Mouse (Mus musculus): ENCODE measurements around the gene Trim27. TPM values are rescaled to one million over a fixed set of nuclear protein-coding genes. Genes with fewer than 3 reads are reported as not detected.
A peak's percentile ranks its signal among the peaks of the same experiment; 100 is the strongest.

Gene Trim27
- polyA plus RNA-seq, 2 experiments: 101 to 123 TPM

DNA sequence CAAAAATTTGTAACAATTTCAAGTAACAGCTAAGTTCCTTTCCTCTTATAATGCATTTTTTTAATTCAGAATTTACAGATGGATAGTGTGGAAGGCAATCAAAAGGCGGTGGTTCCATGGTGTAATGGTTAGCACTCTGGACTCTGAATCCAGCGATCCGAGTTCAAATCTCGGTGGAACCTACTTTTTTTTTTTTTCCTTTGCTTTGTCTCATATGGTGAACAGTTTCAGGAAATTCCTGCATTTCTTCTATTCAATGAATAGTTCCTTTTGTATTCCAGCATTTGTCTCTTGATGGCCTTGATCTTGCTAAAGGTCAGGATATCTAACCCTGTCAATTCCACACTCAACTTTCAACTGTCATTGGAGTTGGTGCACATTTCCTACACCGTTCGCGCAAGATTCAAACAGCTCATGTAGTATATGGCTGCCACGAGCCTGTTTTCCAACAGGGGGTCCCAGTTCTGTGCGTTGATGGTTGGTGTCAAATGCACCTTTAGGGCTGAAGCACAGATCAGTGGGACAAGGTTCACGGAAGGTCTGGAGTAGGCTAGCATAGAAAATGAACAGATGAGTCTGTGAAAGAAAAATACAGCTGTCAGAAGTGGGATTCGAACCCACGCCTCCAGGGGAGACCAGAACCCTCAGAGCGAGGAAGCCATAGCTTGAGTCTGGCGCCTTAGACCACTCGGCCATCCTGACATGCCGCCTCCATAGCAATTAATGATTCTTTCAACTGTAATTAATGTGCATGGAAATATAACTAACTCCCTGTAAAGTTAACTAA, 6.8 kb upstream of the Trim27 start:
- H3K4me3 ChIP-seq (replicated peaks; ENCODE audit: low read length): peak overlapping the region; percentile 54
- H3K36me3 ChIP-seq (ENCODE audit: control insufficient read depth, insufficient read depth, low read length): no peaks in the 10 kb centered on the region
- ATAC-seq (ENCODE audit: low FRiP score, low read depth) (peak; percentile 58), DNase-seq (ENCODE audit: low spot score) (peak; percentile 92)
- peaks cover 4% of the 10 kb centered on the region; the same call in 1 of the 2 replicates for H3K4me1 ChIP-seq (ENCODE audit: control insufficient read depth, insufficient read depth, low read length)
- H3K9me3 ChIP-seq (ENCODE audit: control insufficient read depth, low read length): no peaks in the 10 kb centered on the region
- no peaks in the 10 kb centered on the region for H3K27me3 ChIP-seq (ENCODE audit: control insufficient read depth, insufficient read depth, low read length)
- peak overlapping the region; percentile 67 for H3K4me2 ChIP-seq (replicated peaks; ENCODE audit: low read depth, low read length, severe bottlenecking)
- TF ChIP-seq POLR2A (IDR thresholded peaks at IDR 0.05; ENCODE audit: borderline replicate concordance, extremely low read depth, insufficient read depth, insufficient read length): no peak
- H3K9ac ChIP-seq (ENCODE audit: low read depth, low read length, severe bottlenecking): peak overlapping the region; percentile 32; the same call in 1 of the 2 replicates
- WGBS: under 1% methylated on average over 16 of the region's 16 CpGs
- H3K27ac ChIP-seq (replicated peaks; ENCODE audit: low read depth, low read length): no peak overlapping the region

DNA sequence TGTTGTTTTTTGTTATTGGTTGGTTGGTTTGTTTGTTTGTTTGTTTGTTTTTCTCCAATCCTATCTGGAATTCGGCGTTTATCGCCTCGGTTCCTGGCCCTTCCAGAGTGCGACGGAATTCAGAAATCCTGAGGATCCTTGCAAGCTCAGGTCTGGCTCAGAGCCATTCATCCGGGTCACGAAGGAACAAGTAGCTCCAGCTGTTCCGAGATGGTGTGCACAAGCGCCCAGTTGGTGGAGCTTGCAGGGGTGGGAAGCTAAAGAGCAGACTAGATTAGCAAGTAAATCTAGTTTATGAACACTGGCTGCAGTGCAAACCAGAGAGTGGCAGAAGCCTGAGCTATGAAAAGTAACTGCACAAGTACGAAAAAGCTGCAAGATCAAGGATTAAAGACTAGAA, 6.2 kb upstream of the Trim27 start:
- Histone ChIP-seq H3K9me3 (ENCODE audit: control insufficient read depth, low read length) (no peaks in the 10 kb centered on the region), H3K9ac (ENCODE audit: low read depth, low read length, severe bottlenecking) (0 out of 2 replicates have a peak overlapping the region, but pooled peaks have one; percentile 32), H3K4me1 (ENCODE audit: control insufficient read depth, insufficient read depth, low read length) (peaks cover 4% of the 10 kb centered on the region; the same call in 1 of the 2 replicates), H3K4me3 (replicated peaks; ENCODE audit: low read length) (peak overlapping the region; percentile 54), H3K36me3 (ENCODE audit: control insufficient read depth, insufficient read depth, low read length) (no peaks in the 10 kb centered on the region), H3K27me3 (ENCODE audit: control insufficient read depth, insufficient read depth, low read length) (no peaks in the 10 kb centered on the region), H3K4me2 (replicated peaks; ENCODE audit: low read depth, low read length, severe bottlenecking) (peak overlapping the region; percentile 44), H3K27ac (replicated peaks; ENCODE audit: low read depth, low read length) (peak overlapping the region; percentile 69)
- ATAC-seq (ENCODE audit: low FRiP score, low read depth) (peak; percentile 47), DNase-seq (ENCODE audit: low spot score) (peak; percentile 91)
- WGBS: under 1% methylated on average over 11 of the region's 11 CpGs
- no peak for TF ChIP-seq POLR2A (IDR thresholded peaks at IDR 0.05; ENCODE audit: borderline replicate concordance, extremely low read depth, insufficient read depth, insufficient read length)

DNA sequence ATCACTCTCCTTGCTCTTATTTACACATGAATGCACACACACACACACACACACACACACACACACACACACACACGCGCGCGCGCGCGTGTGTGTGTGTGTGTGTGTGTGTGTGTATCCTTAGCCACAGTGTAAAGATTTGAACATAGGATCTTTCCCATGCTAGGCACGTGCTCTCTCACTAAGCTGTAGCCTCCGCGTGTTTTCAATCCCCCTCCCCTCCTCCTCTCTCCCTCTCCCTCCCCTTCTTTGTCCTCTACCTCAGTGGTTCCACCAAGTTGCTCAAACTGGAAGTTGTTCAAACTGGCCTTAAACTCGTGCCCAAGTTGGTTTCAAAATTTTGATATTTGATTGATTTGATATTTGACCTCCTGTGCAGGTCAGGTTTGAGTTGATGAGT, 2.5 kb upstream of the Trim27 start:
- Histone ChIP-seq H3K9me3 (ENCODE audit: control insufficient read depth, low read length) (no peaks in the 10 kb centered on the region), H3K27me3 (ENCODE audit: control insufficient read depth, insufficient read depth, low read length) (no peaks in the 10 kb centered on the region), H3K36me3 (ENCODE audit: control insufficient read depth, insufficient read depth, low read length) (peaks cover 2% of the 10 kb centered on the region; the same call in 1 of the 2 replicates), H3K27ac (replicated peaks; ENCODE audit: low read depth, low read length) (no peak overlapping the region), H3K4me2 (replicated peaks; ENCODE audit: low read depth, low read length, severe bottlenecking) (no peak overlapping the region), H3K4me1 (ENCODE audit: control insufficient read depth, insufficient read depth, low read length) (peaks cover 4% of the 10 kb centered on the region), H3K4me3 (replicated peaks; ENCODE audit: low read length) (no peak overlapping the region), H3K9ac (ENCODE audit: low read depth, low read length, severe bottlenecking) (no peak overlapping the region)
- WGBS: 78% methylated on average over 11 of the region's 11 CpGs
- no peak for DNase-seq (ENCODE audit: low spot score)
- TF ChIP-seq POLR2A (IDR thresholded peaks at IDR 0.05; ENCODE audit: borderline replicate concordance, extremely low read depth, insufficient read depth, insufficient read length): no peak
- no peak for ATAC-seq (ENCODE audit: low FRiP score, low read depth)

DNA sequence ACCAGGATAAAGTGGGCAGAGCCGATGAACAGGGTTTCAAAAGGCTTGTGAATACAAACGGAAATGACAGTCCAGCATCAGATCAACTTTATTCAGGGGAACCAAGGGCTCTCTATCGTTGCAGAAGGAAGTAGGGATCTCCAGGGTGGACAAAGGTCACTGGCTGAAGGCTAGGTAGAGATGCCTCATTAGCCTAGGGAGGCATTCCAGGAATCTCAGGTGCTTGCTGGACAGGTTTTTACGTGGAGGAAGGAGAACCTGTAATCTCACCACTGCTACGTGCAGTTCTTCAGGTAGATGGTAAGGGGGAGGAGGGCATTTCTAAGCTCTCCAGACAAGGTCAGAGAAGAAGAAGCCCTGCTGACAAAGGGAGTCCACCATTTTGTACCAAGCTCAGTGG, 1.6 kb upstream of the Trim27 start:
- peaks cover 13% of the 10 kb centered on the region for H3K4me1 ChIP-seq (ENCODE audit: control insufficient read depth, insufficient read depth, low read length)
- H3K4me3 ChIP-seq (replicated peaks; ENCODE audit: low read length): no peak overlapping the region
- ATAC-seq (ENCODE audit: low FRiP score, low read depth) (no peak), DNase-seq (ENCODE audit: low spot score) (no peak)
- no peaks in the 10 kb centered on the region for H3K27me3 ChIP-seq (ENCODE audit: control insufficient read depth, insufficient read depth, low read length)
- WGBS: 54% methylated on average over 5 of the region's 5 CpGs
- TF ChIP-seq POLR2A (IDR thresholded peaks at IDR 0.05; ENCODE audit: borderline replicate concordance, extremely low read depth, insufficient read depth, insufficient read length): no peak
- peaks cover 11% of the 10 kb centered on the region for H3K36me3 ChIP-seq (ENCODE audit: control insufficient read depth, insufficient read depth, low read length)
- H3K9me3 ChIP-seq (ENCODE audit: control insufficient read depth, low read length): no peaks in the 10 kb centered on the region
- no peak overlapping the region for H3K27ac ChIP-seq (replicated peaks; ENCODE audit: low read depth, low read length)
- no peak overlapping the region for H3K9ac ChIP-seq (ENCODE audit: low read depth, low read length, severe bottlenecking)
- no peak overlapping the region for H3K4me2 ChIP-seq (replicated peaks; ENCODE audit: low read depth, low read length, severe bottlenecking)

DNA sequence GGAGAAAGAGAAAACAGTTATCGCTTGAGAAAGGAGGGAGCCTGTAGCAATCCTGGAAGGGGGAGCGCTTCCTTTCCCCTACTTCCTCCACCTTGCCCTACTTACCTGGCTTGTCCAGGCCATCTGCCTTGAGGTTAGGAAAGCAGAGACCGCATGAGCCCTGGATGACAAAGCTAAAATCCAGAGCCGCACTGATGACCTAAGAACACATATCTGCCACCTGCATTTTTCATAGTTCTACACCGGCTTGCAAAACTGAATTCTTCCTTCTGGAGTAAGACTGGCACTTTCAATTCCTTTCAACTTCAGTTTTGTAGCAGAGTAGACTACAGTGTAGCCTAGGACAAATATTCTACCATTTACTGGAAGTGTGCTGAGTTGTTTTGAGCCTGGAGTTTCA, 881 bp upstream of the Trim27 start:
- no peak overlapping the region for H3K27ac ChIP-seq (replicated peaks; ENCODE audit: low read depth, low read length)
- H3K9me3 ChIP-seq (ENCODE audit: control insufficient read depth, low read length): no peaks in the 10 kb centered on the region
- no peak for DNase-seq (ENCODE audit: low spot score)
- H3K4me3 ChIP-seq (replicated peaks; ENCODE audit: low read length): no peak overlapping the region
- 83% methylated on average over 5 of the region's 5 CpGs for WGBS
- ATAC-seq (ENCODE audit: low FRiP score, low read depth): no peak
- peaks cover 18% of the 10 kb centered on the region for H3K36me3 ChIP-seq (ENCODE audit: control insufficient read depth, insufficient read depth, low read length)
- no peak for TF ChIP-seq POLR2A (IDR thresholded peaks at IDR 0.05; ENCODE audit: borderline replicate concordance, extremely low read depth, insufficient read depth, insufficient read length)
- no peak overlapping the region for H3K4me2 ChIP-seq (replicated peaks; ENCODE audit: low read depth, low read length, severe bottlenecking)
- H3K4me1 ChIP-seq (ENCODE audit: control insufficient read depth, insufficient read depth, low read length): peaks cover 16% of the 10 kb centered on the region
- no peaks in the 10 kb centered on the region for H3K27me3 ChIP-seq (ENCODE audit: control insufficient read depth, insufficient read depth, low read length)
- H3K9ac ChIP-seq (ENCODE audit: low read depth, low read length, severe bottlenecking): no peak overlapping the region

All from limb, embryonic 14.5 days (tissue).